Mouse (Mus musculus) small intestine, adult 2 months (tissue): ENCODE measurements around the gene Get4.

Experiments
- CTCF ChIP-seq: fragments of 200-500 bp; IDR thresholded peaks from 2 replicates; pipeline ENCODE4 v1.5.1; 2012; ENCODE audit warnings: low read depth, mild to moderate bottlenecking, control low read depth, inconsistent platforms, low read length, moderate library complexity, mixed read lengths; ENCODE audit not compliant: insufficient replicate concordance, insufficient read length; ENCODE audit errors: extremely low read depth
- POLR2A ChIP-seq: fragments of 200-500 bp; IDR thresholded peaks from 2 replicates; pipeline ENCODE4 v1.6.1; 2012; ENCODE audit warnings: low read depth, mild to moderate bottlenecking, control low read depth, inconsistent platforms, low read length, moderate library complexity

- TF ChIP-seq POLR2A (no peak), CTCF (no peak)
Observed at GRCm38 (mm10) chr5:139287099-139287498, 35.0 kb downstream of the Get4 start.
